Mouse (Mus musculus): ENCODE results near the gene Tipin.

The Tipin gene

GRCm38 (mm10) chr9:64281105-64281780, at the start of gene Tipin:
TSS of gene Tipin (plus strand) at chr9:64281581.
- DNase-seq (ENCODE audit: extremely low spot score, low read depth, low spot score), result peak; percentile 86

GRCm38 (mm10) chr9:64231674-64232073, 49.7 kb upstream of the Tipin start:
- DNase-seq (ENCODE audit: extremely low spot score, low read depth, low spot score), result no peak

- DNase-seq (ENCODE audit: extremely low spot score, low read depth, low spot score), result no peak
These were observed 49.0 kb upstream of the Tipin start for GRCm38 (mm10) chr9:64232257-64232957.

DNA sequence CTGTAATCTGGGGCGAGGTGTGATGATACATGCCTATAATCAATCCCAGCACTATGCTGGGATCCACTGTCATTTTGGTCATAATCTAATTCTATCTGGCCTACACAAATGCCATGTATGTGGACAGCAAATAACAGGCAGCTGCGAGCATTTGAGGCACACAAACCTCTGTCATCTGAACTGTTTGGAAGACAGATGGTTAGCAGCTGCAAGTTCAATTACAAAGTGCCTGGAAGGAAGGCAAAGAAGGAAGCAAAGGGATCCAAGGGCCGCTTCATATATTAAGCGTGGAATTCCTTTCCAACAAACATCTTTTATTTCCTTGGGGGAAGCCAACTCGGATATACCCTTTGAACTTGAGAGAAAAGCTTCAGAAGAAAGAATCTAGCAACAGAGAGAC, 47.7 kb upstream of the Tipin start:
- DNase-seq (ENCODE audit: extremely low spot score, low read depth, low spot score), result no peak

- no peak for DNase-seq (ENCODE audit: extremely low spot score, low read depth, low spot score)
These were observed 46.5 kb upstream of the Tipin start, which contains the start of gene Uchl4 for GRCm38 (mm10) chr9:64234768-64235435. TSS of gene Uchl4 (plus strand) at chr9:64235201.

- no peak for DNase-seq (ENCODE audit: extremely low spot score, low read depth, low spot score)
These were observed 45.3 kb upstream of the Tipin start for GRCm38 (mm10) chr9:64236056-64236455.

GRCm38 (mm10) chr9:64240116-64240515, 41.3 kb upstream of the Tipin start:
- no peak for DNase-seq (ENCODE audit: extremely low spot score, low read depth, low spot score)

GRCm38 (mm10) chr9:64240681-64241080, 40.7 kb upstream of the Tipin start:
- no peak for DNase-seq (ENCODE audit: extremely low spot score, low read depth, low spot score)

GRCm38 (mm10) chr9:64242381-64242831, 39.0 kb upstream of the Tipin start:
- no peak for DNase-seq (ENCODE audit: extremely low spot score, low read depth, low spot score)

GRCm38 (mm10) chr9:64249371-64249770, 32.0 kb upstream of the Tipin start:
- DNase-seq (ENCODE audit: extremely low spot score, low read depth, low spot score), result no peak

DNA sequence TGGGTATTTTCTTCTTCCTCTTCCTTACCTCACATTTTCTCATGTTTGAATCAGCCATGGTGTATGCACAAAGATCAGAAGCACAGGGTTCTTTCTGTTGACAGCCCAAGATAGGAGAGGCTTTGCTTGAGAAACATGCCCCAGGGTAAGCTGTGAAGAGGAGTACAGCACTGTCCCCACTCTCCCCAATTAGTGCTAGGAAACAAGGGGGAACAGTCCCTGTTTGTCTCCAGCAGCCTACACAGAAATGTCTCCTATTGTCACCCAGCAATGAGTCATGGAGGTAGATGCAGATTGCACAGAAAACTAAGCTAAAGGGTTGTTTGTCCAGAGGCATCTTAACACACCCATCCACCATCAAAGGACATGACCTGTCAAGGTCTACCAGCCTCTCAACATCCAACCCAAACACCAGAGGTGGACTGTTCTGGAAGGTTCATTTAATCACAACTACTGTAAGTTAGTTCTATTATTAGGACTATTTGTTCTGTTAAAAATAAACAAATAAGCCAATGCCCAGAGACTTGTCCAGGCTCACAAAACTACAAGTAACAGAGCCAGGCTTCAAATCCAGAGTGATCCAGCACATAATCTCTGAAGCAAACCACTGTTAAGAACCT, 31.2 kb upstream of the Tipin start:
- no peak for DNase-seq (ENCODE audit: extremely low spot score, low read depth, low spot score)

DNA sequence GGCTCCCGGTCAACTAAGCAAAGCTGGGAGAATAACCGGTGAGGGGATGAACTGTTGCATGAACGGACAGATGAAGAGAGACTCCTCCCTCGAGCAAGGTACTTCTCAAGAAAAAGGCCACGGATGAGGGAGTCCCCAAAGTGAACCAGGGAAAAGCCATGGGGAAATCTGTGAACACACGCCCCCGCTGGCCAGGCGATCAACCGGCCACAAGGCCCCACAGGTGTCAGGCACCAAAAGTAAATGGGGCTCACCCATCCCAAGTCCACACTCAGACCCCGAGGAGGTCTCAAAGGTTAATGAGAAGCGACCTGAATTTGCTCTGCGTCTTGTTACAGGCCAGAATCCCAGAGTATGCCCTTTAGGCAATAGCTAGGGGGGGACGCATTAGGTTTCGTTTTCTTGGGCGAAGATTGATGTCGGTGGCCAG, 28.8 kb upstream of the Tipin start:
- no peak for DNase-seq (ENCODE audit: extremely low spot score, low read depth, low spot score)

DNA sequence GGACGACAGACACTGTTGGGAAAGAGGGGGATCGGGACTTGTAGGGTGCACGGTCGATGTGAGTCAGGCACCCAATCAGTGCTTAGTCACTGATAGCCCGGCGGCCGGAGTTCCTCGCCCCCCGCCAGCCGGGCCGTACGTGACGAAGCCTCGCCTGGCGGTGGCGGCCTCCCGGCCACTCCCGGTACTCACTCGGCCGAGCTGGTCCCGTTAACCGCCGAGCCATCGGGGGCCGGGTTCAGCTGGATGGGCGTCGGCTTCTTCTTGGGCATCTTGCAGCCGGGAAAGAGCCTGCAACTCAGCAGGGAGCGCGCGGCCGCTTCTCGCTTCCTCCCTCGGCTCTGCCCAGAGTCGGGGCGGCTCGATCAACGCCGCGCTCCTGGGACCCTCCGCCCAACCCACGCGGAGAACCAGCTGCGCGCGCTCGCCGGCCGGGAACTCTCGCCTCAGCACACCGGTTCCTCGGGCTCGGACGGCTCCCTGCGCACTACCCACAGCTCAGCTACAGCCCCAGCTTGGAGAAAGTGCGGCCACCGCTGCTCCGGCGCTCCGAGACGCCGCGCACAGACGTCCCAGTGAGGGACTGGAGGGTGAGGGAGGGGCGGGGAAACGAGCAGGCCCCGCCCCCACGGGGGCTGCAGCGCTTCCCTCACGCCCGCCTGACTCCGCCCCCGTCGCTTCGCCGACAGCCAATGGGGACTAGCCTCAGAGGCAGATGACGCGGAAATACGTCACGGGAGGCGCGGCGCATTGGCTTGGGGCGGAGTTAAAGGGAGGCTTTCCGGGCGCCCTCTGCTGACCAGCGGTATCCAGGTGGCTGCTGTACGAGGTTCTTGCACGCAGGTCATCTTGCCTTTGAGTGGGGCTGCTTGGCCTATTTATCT, 28.1 kb upstream of the Tipin start, which contains the start of gene Map2k1:
TSS of gene Map2k1 (minus strand) at position 611 of the 884 bp plus-strand sequence.
- peak; percentile 93 for DNase-seq (ENCODE audit: extremely low spot score, low read depth, low spot score)

DNA sequence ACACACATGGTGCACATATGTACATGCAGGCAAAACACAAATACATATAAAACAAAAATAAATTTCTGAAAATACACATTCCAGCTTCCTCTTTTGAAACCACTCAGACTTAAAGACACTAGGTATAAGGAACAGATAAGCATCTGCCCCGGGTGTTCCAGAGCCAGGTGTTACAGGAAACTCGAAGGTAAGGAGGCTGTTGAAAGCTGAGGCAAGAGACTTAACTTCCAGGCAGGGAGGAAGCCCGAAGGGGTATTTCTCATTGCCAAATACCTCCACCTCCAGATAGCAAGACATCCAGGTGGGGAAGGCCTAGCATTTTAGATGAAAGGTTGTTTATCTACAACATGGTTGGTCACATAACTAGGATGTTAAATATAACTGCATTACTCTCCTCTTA, 26.0 kb upstream of the Tipin start:
- no peak for DNase-seq (ENCODE audit: extremely low spot score, low read depth, low spot score)

- no peak for DNase-seq (ENCODE audit: extremely low spot score, low read depth, low spot score)
These were observed 25.2 kb upstream of the Tipin start for GRCm38 (mm10) chr9:64256204-64256603.

- no peak for DNase-seq (ENCODE audit: extremely low spot score, low read depth, low spot score)
These were observed 21.5 kb upstream of the Tipin start for GRCm38 (mm10) chr9:64259906-64260305.

DNA sequence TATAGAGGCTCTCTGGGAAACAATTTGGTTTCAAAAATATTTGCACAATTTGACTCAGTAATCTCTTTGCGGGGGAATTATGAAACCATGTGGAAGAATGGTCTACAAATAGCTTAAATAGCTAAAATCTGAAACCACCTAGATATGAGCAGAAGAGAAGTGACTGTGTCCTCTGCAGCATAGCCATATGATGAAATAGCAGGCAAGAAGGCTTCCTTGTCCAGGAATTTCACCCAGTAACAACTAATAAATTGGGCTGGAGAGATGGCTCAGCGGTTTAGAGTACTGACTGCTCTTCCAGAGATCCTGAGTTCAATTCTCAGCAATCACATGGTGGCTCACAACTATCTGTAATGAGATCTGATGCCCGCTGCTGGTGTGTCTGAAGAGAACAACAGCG, 20.4 kb upstream of the Tipin start:
- no peak for DNase-seq (ENCODE audit: extremely low spot score, low read depth, low spot score)

GRCm38 (mm10) chr9:64264813-64265212, 16.6 kb upstream of the Tipin start:
- DNase-seq (ENCODE audit: extremely low spot score, low read depth, low spot score), result no peak

DNA sequence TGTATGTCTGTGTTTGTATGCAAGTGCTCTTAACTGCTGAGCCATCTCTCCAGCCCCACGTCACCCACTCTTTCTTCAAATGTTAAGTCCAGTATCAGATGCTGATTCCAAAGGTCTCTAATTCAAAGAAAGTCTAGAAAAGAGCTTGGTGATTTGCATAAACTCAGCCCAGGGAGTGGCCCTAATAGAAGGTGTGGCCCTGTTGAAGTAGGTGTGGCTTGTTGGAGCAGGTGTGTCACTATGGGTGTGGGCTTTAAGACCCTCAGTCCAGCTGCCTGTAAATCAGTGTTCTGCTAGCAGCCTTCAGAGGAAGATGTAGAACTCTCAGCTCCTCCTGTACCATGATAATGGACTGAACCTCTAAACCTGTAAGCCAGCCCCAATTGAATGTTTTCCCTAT, 14.2 kb upstream of the Tipin start:
- no peak for DNase-seq (ENCODE audit: extremely low spot score, low read depth, low spot score)

DNA sequence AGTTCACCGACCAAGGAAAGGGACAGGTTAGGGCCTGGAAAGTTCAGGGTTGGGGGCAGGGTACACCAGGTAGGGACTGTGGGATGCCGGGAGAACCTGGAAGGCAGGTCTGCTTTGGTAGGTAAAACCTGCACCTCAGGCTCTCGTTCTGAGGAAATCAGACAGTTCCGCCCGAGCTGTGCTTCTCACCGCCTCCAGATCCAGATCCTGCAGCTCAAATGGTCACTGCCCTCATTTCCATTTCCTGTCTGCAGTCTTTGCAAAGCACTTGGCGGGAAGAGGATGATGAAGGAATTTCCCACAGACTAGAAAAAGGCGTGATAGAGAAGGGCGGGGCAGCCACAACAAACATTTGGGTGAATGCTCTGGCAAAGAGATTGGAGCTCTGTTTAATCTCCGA, 13.2 kb upstream of the Tipin start:
- no peak for DNase-seq (ENCODE audit: extremely low spot score, low read depth, low spot score)

Data from hindlimb bud, embryonic 11.5 days (tissue).